Mouse (Mus musculus) embryonic fibroblast, embryonic 13.5 days (primary cell): ENCODE measurements around the gene Mettl5.

ENCODE experiments used
- CTCF ChIP-seq: IDR thresholded peaks from 2 replicates; pipeline ENCODE4 v1.5.1; 2011; ENCODE audit warnings: mild to moderate bottlenecking, control low read depth, low read length, moderate library complexity, borderline replicate concordance; ENCODE audit not compliant: insufficient read depth
- POLR2A ChIP-seq: IDR thresholded peaks from 2 replicates; pipeline ENCODE4 v1.6.1; 2011; ENCODE audit warnings: low read depth, mild to moderate bottlenecking, control low read depth, low read length, moderate library complexity

DNA sequence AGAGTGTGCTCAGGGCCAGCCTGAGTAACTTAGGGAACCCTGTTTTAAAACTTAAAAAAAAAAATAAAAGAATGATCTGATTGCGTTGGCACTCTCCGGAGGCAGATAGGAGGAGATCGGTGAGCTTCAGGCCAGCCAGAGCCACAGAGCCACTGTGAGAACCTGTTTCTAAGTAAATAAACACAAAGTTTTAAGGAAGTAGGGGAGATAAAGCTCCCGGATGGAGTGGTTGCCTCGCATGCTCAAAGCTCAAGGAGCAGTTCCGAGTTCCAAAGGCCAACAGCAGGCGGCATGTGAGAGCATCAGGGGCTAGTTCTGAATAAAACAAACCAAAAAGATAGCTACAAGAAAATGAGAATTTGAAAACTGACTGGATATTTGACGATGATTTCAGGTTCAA lies 29.0 kb downstream of the Mettl5 start:
- TF ChIP-seq CTCF (0 out of 2 replicates have a peak, but pooled peaks have one; percentile 2), POLR2A (no peak)
